Mouse (Mus musculus): ENCODE data around the gene H60b.
"Not testable (repeated sequence)": the region's sequence is repeated elsewhere in the genome, so short reads cannot be mapped to it uniquely, and the experiment has no call there.

Gene H60b

DNA sequence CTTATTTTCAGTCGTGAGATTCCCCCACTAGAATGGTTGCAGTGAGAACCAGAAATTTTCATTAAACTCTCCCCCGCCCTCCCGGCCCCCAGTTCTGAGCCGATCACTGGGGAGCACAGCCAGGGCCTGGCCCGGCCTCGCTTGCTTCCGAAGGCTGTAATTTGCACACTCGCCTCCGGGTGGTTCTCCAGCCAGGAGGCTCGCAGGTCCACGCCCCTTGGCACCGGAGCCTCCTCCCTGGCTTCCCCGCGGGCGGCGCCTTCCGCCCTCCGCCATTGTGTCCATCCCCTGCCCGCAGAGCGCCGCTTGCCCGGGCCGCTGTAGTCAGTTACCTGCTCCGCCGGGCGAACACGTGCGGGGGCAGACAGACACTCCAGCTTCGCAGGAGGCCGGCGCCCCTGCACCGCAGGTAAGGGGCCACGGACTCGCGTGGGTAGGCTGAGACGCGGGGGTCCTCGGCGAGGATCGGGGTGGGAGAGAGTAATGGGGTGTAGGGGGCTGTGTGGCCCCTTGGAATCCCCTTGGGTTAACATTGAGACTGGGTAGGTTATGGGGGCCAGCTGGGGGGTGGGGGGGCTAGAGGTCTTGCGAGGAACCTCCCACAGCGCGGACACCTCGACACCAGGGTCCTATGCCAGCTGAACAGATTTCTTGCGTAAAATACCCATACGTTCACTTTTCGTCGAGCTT lies at the start of gene H60b, which contains the start of gene Raet1e:
Gene H60b, plus strand, starts transcription at position 277 of the 690 bp plus-strand sequence.
Gene Raet1e, plus strand, starts transcription at position 260 of the 690 bp plus-strand sequence.
- peak; percentile 78 for DNase-seq (ENCODE audit: low read depth, low spot score)

DNA sequence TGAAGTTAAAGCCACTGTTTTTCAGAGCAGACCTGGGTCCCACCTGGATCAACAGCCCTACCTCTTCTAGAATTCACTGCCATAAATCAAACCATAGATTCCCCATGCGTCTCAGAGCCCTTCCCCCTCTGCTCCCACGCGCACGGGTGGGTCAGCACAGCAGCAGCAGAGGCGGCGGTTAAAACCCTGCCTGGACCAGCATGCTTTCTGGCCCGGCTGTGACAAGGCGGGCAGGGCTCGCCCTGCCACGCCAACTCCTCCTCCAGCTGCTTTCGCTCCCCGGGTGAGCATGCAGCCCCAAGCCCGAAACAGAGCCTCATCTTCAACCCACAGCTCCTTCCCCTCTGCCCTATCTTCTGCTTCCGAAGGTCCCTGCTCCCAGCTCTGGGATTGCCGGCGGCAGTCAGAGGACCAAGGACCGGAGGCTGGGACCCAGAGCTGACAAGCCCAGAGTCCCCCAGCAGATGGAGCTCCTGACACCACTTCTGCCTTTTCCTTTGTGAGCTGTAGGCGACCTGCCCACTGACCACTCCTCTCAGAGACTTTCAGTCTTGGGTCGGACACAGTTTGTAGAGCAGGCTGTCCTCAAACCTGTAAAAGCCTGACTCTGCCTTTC lies 17.6 kb upstream of the H60b start:
- peak; percentile 47 for DNase-seq (ENCODE audit: low read depth, low spot score)

DNA sequence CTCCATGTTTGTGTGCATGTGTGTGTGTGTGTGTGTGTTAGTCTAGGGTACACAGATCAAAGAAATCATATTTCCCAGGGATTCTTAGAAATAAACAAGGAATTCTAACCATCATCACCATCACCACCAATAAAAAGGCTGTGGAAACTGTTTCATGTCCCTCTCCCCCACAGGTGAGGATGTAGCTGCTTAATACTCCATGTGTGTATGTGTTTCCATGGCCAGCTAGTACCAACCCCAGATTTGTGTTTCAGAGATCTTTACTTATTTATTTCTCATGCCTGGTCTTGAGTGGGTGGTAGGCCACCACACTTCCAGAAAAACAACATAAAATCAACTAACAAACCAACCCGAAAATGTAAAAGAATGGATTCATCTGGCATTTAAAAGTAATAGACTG lies 16.2 kb upstream of the H60b start:
- peak; percentile 95 for DNase-seq (ENCODE audit: low read depth, low spot score)

DNA sequence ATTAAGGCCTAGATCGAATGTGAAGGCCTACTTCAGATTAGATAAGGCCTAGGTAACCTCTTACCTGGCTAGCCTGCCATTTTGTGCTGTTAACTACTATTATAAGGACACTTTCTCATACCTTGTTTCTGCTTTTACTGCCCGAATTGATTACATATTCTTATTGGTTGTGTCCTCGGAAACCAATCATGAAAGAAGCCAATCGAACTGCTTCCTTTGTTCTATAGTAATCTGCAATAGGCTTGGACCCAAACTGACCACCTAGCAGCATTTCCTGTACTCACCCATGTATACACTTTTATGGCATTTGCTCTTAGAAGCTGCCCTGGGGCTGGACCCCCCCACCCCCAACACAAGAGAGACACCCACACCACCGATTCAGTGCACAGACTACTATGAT lies 15.5 kb upstream of the H60b start:
- peak; percentile 70 for DNase-seq (ENCODE audit: low read depth, low spot score)

DNA sequence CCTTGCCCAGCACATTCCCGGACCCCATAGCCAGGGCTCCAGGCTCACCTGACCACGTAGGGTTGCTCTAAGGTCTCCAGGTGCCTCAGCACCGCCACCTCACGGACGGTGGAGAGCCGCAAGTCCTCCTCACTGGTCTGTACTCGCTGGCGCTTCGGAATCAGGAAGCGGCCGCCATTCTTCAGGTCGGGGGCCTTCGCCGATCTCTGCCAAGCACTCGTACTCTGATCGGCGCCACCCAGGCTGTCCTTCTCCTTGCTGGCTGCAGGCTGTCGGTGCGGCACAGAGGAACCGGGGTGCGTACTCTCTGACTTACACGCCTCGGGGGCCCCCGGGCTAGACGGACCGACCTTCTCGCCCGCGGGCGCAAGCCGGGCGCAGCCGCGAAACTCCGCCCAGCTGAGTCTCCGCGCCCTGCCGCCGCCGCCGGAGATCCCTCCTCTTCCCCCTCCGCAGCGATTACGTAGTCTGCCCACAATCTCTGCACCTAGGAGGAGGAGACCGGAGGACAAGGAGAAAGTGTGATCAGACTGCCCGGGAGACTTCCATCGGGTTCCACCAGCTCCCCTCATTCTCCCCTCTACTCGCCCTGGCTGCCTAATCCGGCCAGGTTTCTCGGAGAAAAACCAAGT lies 9.8 kb upstream of the H60b start:
- peak; percentile 91 for DNase-seq (ENCODE audit: low read depth, low spot score)

DNA sequence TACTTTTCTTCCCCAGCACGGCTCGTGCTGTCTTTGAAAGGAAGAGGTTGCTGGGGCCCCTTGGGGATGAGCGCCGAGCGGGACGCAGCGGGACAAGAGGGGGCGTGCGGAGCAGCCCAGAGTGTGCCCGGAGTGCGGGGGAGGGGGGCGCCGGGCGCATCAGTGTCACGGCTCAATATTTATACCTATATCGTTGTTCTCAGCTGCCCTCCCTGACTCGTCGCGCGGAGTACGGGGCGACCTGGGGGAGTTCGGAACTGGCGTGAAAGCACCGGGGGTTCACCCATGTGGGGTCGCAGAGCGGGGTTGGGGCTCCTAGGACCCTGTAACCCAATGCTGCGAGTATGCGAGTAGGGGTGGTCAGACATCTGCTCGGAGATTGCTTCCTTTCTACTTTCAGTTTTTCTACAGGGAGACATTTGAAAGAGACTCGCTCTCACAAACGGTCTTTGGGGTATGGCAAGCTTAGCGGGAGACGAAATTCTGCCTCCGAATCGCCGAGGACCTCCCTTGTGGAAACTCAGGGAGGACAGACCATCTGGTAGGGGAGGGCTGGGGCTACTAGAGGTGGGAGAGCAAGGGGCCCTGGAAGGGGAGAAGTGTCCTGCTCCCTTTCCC lies 9.2 kb upstream of the H60b start, which contains the start of gene E030030I06Rik:
Gene E030030I06Rik, minus strand, starts transcription at position 198 of the 618 bp plus-strand sequence.
- DNase-seq (ENCODE audit: low read depth, low spot score) = peak; percentile 91

DNA sequence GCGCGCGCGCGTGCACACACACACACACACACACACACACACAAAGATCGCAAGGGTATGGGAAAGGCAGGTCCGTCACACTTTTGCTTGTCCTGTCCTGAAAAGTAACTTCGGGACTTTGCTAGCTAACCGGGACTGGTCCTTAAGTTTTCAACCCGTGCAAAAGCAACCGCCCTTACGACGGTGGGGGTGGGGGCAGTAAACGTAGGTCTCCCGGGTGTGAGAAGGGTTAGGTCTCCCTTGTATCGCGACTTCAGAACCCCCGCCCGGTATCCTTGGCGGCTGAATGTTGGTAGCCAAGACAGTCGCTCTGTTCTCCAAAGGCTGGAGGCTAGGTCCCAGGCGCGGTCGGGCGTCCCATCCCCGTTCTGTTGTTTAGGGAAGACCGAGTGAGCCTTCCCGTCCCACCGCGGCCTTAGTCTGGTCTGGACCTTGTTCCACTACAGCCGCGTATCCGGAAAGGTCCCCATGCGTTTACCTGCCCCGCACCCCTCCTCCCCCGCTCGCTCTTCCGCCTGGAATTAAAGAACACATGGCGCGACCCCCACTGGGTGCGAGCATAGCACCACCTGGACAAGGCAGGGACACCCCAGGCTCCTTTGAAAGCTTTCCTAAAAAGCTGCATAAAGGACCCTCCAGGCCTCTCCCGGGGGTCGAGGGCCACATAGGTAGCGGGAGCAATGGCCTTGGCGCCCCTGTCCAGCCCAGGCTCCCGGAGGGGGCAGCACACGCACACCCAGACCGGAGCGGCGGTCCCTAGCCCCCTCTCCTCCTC lies 8.5 kb upstream of the H60b start:
- DNase-seq (ENCODE audit: low read depth, low spot score) = peak; percentile 82

DNA sequence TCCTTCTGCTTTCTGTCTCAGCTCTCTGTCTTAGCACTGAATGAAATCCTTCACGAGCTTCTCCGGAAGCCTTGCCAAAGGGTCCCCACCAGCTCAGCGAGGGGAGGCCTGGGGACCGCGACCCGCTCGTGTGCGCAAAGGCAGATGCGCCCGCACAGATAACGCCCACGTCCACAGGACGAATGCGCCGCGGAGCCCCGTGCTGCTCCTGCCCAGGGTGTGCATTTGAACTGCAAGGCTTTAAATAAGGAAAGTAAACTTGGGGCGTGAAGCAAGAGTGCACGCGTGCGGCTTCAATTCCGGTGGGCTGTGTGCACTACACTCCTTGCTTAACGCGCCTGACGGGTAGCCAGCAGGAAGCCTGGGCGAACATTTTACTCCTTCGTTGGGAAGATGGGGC lies 7.8 kb upstream of the H60b start:
- peak; percentile 45 for DNase-seq (ENCODE audit: low read depth, low spot score)

DNA sequence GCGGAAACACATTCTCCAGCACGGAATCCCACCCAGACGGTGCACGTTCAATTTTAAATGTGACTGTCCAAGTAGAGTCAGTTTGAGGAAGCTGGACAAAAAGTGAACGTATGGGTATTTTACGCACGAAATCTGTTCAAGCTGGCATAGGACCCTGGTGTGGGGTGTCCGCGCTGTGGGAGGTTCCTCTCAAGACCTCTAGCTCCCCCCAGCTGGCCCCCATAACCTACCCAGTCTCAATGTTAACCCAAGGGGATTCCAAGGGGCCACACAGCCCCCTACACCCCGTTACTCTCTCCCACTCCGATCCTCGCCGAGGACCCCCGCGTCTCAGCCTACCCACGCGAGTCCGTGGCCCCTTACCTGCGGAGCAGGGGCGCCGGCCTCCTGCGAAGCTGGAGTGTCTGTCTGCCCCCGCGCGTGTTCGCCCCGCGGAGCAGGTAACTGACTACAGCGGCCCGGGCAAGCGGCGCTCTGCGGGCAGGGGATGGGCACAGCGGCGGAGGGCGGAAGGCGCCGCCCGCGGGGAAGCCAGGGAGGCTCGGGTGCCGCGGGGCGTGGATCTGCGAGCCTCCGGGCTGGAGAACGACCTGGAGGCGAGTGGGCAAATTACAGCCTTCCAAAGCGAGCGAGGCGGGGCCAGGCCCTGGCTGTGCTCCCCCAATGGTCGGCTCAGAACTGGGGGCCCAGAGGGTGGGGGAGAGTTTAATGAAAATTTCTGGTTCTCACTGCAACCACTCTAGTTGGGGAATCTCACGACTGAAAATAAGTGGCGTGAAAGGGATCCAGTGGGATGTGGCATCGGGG lies 7.1 kb upstream of the H60b start:
- DNase-seq (ENCODE audit: low read depth, low spot score) = not testable (repeated sequence)

DNA sequence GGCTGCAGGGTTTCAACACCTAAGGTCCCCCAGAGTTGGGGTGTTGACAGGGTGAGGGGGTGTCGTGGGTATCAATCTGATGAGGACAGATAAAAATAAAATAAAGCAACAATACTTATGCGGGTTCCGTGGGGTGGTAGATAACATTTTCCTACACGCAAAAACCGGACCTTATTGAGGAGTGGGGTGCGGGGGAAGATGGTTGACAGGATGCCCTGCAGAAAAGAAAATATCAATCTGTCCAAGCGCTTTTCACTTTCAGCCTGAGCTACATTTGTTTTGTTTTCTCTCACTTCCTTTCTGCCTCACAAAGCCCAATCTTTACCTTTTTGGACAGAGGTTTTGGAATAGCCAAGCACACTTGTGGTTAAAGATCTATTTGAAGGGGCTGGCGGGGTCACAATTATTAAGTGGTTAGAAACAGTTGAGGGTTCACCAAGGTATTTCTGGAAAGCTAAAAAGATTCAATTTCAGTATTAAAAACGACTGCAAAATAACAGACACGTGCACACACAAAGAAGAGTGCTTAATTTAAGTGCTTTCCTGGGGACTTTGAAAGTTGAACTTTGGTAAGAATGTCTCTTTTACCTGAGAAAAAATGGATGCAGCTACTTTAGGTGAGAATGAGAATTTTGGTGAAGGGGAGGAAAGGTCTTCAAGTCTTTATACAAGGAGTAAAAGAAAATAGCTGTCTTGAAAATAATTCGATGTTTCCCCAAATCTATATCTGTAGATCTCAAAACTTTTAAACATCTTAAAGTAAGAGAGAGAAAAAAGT lies 6.3 kb upstream of the H60b start:
- peak; percentile 63 for DNase-seq (ENCODE audit: low read depth, low spot score)

DNA sequence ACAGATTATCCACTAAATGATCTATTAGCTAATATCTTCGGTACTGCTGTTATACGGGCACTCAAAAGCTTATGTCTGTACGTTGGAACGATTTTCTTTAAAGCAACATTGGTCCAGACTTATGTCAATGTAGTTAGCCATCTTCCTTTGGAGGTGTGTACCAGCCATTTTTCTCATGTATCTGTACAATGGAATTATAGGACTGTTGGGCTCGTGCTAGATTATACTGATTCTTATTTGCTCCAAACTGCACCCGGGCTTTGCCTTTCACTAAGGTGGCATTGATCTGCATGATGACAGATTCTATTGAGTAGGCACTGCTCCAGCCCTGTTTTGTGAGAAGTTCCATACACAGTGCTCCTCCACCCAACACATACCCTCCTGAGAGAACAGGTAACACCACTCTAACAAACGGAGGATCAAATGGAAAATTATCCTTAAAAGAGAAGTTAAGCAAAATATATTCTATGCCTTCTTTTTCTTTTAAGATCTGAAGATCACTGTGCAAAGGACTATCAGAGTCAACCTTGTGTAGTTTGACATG lies 5.2 kb upstream of the H60b start:
- DNase-seq (ENCODE audit: low read depth, low spot score) = not testable (repeated sequence)

DNA sequence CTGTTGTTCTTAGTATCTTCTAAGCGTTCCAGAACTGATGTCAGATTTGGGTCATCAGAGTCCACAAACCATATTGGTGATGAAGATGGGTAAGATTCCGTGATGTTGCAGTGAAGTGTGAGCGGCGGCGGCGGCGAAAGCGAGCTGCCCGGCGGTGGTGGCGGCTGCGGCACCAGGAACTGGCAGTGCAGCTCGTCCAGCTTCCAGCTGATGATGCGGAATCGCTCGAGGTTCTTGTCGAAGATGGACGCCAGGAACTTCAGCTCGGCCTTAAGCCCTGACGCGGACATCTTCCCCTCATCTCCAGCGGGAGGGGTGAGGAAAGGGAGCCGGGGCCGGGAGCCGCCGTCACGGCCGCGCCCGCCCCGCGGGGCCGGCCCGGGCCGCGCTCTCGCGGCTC lies 4.3 kb upstream of the H60b start:
- not testable (repeated sequence) for DNase-seq (ENCODE audit: low read depth, low spot score)

DNA sequence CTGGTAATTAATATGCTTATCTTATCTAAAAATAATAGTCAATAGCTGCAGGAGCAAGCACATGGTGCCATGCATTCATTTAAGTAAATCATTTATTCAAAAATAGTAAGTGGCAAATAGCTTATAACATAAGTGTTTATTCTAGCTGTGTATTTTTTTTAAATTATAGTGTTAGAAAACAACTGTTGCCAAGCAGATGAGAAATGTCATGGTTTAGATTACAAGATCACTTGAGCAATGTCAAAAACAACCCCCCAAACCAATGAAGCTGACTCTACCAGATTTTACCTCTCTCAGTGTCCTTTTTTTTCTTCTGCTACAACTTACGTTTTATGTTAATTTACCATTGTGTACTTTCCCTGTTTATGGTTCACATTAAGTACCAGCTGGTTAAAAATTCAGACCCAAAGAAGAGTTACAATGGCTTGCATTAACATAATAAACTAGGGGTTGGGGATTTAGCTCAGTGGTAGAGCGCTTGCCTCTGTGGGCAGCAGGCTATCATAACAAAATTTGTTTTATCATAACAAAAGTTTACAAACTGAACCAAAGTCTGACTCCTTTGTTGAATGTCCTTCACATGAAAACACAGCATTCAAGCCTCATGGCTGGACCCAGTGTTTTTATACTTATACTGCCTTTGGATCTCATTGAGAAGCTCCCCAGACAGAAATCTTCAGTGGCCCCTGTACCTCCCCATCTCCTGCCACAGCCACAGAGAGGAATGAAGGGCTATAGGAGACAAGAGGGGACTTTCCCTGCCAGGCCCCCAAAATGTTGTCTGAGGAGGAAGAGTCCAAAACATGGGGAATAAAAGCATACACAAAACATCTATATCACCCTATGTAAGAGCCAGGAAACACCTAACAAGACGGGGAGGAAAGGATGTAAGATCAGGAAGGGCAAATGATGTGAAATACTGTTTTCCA lies 3.3 kb upstream of the H60b start:
- no peak for DNase-seq (ENCODE audit: low read depth, low spot score)

DNA sequence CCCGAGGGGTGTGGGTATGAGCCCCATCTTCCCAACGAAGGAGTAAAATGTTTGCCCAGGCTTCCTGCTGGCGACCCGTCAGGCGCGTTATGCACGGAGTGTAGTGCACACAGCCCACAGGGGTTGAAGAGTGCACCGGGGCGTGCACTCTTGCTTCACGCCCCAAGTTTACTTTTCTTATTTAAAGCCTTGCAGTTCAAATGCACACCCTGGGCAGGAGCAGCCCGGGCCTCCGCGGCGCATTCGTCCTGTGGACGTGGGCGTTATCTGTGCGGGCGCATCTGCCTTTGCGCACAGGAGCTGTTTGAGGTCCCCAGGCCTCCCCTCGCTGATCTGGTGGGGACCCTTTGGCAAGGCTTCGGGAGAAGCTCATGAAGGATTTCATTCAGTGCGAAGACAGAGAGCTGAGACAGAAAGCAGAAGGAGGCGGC lies 760 bp downstream of the H60b start:
- peak; percentile 78 for DNase-seq (ENCODE audit: low read depth, low spot score)

DNA sequence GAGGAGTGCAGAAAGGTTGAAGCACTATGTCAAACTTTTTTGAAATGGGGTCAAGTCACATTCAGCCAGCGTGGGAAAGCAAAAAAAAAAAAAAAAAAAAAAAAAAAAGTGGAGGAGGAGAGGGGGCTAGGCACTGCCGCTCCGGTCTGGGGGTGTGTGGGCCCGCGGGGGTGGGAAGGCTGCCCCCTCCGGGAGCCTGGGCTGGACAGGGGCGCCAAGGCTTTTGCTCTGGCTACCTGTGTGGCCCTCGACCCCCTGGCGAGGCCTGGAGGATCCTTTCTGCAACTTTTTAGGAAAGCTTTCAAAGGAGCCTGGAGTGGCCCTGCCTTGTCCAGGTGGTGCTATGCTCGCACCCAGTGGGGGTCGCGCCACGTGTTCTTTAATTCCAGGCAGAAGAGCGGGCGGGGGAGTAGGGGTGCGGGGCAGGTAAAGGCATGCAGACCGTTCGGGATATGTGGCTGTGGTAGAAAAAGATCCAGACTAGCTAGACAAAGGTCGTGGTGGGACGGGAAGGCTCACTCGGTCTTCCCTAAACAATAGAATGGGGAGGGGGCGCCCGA lies 1.3 kb downstream of the H60b start:
- no peak for DNase-seq (ENCODE audit: low read depth, low spot score)

DNA sequence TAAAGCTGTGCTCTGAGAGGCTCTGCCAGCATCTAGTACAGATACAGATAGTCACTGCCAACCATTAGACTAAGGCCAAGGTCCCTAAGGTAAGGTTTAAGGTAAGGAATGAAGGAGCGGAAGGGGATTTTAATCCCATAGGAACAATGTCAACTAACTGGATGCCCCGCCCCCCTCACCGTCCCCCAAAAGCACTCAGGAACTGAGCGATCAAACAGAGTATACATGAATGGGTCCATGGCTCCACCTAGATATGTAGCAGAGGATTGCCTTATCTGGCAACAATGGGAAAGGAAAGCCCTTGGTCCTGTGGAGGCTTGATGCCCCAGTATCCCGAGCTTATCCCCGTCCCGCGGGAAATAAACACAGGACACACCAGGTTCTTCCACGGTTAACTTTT lies 4.9 kb downstream of the H60b start:
- DNase-seq (ENCODE audit: low read depth, low spot score) = peak; percentile 16

DNA sequence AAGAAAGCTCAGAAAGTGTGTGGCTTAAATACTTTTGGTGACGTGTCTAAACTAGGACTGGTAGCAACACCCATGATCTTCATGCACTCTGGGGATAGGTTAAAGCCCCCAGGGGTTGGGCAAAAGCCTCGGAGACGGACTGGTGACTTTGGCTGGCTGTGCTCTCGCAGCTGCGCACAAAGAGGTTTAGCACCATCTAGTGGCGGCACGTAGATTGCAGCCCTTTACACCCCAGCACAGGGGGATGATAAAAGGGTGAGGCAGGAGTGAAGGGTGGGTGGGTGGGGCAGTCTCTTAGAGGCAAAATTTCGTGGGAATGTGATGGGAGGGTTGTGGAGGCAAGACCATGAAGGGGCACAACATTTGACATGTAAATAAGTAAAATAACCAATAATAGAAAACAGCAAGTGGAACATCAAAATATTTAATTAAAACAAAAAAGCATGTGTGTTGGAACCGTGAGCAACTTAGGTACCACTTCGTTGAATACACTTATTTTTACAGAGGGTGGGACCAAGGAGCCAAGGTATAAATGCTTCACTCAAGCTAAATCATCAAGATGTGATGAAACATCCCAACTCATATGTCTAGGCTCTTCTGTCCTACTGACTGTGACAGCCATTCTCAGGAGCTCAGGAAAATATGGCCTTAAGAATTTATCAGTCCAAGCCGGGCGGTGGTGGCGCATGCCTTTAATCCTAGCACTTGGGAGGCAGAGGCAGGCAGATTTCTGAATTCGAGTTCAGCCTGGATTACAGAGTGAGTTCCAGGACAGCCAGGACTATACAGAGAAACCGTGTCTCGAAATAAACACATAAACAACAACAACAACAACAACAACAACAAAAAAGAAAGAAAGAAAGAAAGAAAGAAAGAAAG lies 5.6 kb downstream of the H60b start:
- peak; percentile 53 for DNase-seq (ENCODE audit: low read depth, low spot score)
